Mouse (Mus musculus) hindbrain, embryonic 14.5 days (tissue): ENCODE data around the gene Ifih1. TPM values are rescaled to one million over a fixed set of nuclear protein-coding genes. Genes with fewer than 3 reads are reported as not detected.

Experiments
- ATAC-seq: fragments of 200-750 bp; cut with Nextera tagmentation; 2 replicates; pipeline ENCODE4 v1.8.0; 2017; ENCODE audit warnings: moderate number of reproducible peaks, mild to moderate bottlenecking, moderate TSS enrichment, moderate library complexity; ENCODE audit not compliant: low FRiP score
- DNase-seq: peaks from one replicate; pipeline ENCODE4 v3.0.0-alpha.2; 2015; ENCODE audit warnings: low spot score
- H3K27ac ChIP-seq: fragments of 300-500 bp; sonication (generic); 2 replicates; pipeline ENCODE4 v1.5.1; 2014; ENCODE audit warnings: mild to moderate bottlenecking, moderate library complexity
- H3K27me3 ChIP-seq: fragments of 300-500 bp; sonication (generic); 2 replicates; pipeline ENCODE4 v1.6.1; 2014; ENCODE audit warnings: mild to moderate bottlenecking, low read length, mixed read lengths; ENCODE audit not compliant: control insufficient read depth, insufficient read depth
- H3K36me3 ChIP-seq: fragments of 300-500 bp; sonication (generic); replicated peaks from 2 replicates; pipeline ENCODE4 v1.6.1; 2014; ENCODE audit not compliant: control insufficient read depth, insufficient read depth
- H3K4me1 ChIP-seq: fragments of 300-500 bp; sonication (generic); replicated peaks from 2 replicates; pipeline ENCODE4 v1.6.1; 2014; ENCODE audit warnings: antibody characterized with exemption, low read length, mixed read lengths; ENCODE audit not compliant: control insufficient read depth, insufficient read depth
- H3K4me2 ChIP-seq: fragments of 300-500 bp; sonication (generic); replicated peaks from 2 replicates; pipeline ENCODE4 v1.6.1; 2014; ENCODE audit warnings: mild to moderate bottlenecking, moderate library complexity
- H3K4me3 ChIP-seq: fragments of 300-500 bp; sonication (generic); replicated peaks from 2 replicates; pipeline ENCODE4 v1.5.1; 2014; ENCODE audit warnings: mild to moderate bottlenecking, low read length
- H3K9ac ChIP-seq: fragments of 300-500 bp; sonication (generic); 2 replicates; pipeline ENCODE4 v1.6.1; 2014
- H3K9me3 ChIP-seq: fragments of 300-500 bp; sonication (generic); 2 replicates; pipeline ENCODE4 v1.6.1; 2016; ENCODE audit warnings: low read length; ENCODE audit not compliant: control insufficient read depth
- WGBS: fragments of 180-500 bp; shearing (Covaris S2); extraction: QIAGEN DNeasy Blood & Tissue Kit; methylation state at CpG from one replicate; pipeline ENCODE4 v1.1.7; 2014; 5-methylcytosine and 5-hydroxymethylcytosine counted together
- polyA plus RNA-seq: library from polyadenylated mRNA; unstranded; fragments of >200 nt; fragmentation: Nextera tagmentation; extraction: Ambion mirVana; gene quantifications from 2 replicates; pipeline ENCODE4 v1.2.1, GENCODE M21; 2014

Gene Ifih1
- polyA plus RNA-seq, 1 experiment from 2014 or later = 2.2 TPM

GRCm38 (mm10) chr2:62574250-62574649, 71.8 kb downstream of the Ifih1 start:
- Histone ChIP-seq H3K4me2 (no peak overlapping the region), H3K27ac (no peak overlapping the region), H3K9ac (no peak overlapping the region), H3K9me3 (no peaks in the 10 kb centered on the region), H3K4me3 (no peak overlapping the region), H3K27me3 (no peaks in the 10 kb centered on the region), H3K4me1 (no peaks in the 10 kb centered on the region), H3K36me3 (no peaks in the 10 kb centered on the region)
- 86% methylated on average over 7 of the region's 7 CpGs for WGBS
- ATAC-seq = no peak
- no peak for DNase-seq

- H3K4me1 ChIP-seq = no peaks in the 10 kb centered on the region
- H3K36me3 ChIP-seq = no peaks in the 10 kb centered on the region
- H3K9ac ChIP-seq = no peak within 1 kb of the TSS
- no peak for ATAC-seq
- H3K27ac ChIP-seq = no peak within 1 kb of the TSS
- no peaks in the 10 kb centered on the region for H3K9me3 ChIP-seq
- H3K27me3 ChIP-seq = no peaks in the 10 kb centered on the region
- no peak for DNase-seq
- no peak within 1 kb of the TSS for H3K4me2 ChIP-seq
- WGBS = 77% methylated on average over 12 of the region's 12 CpGs
- H3K4me3 ChIP-seq = no peak within 1 kb of the TSS
Measured at GRCm38 (mm10) chr2:62573753-62574159, 72.3 kb downstream of the Ifih1 start, which contains the start of gene Fap. Gene Fap, minus strand, starts transcription at chr2:62574075.

GRCm38 (mm10) chr2:62573099-62573752, 72.8 kb downstream of the Ifih1 start:
- no peak for ATAC-seq
- Histone ChIP-seq H3K36me3 (no peaks in the 10 kb centered on the region), H3K4me1 (no peaks in the 10 kb centered on the region), H3K4me2 (no peak overlapping the region), H3K4me3 (no peak overlapping the region), H3K27ac (no peak overlapping the region), H3K27me3 (no peaks in the 10 kb centered on the region), H3K9me3 (no peaks in the 10 kb centered on the region), H3K9ac (no peak overlapping the region)
- WGBS = 82% methylated on average over 10 of the region's 10 CpGs
- DNase-seq = no peak

GRCm38 (mm10) chr2:62564687-62565086, 81.4 kb downstream of the Ifih1 start:
- no peak overlapping the region for H3K27ac ChIP-seq
- H3K9ac ChIP-seq = no peak overlapping the region
- H3K4me3 ChIP-seq = no peak overlapping the region
- DNase-seq (no peak), ATAC-seq (no peak)
- H3K27me3 ChIP-seq = no peaks in the 10 kb centered on the region
- H3K9me3 ChIP-seq = no peaks in the 10 kb centered on the region
- H3K4me2 ChIP-seq = no peak overlapping the region
- WGBS = 98% methylated on average over 1 of the region's 1 CpGs
- H3K4me1 ChIP-seq = no peaks in the 10 kb centered on the region
- H3K36me3 ChIP-seq = no peaks in the 10 kb centered on the region

- no peaks in the 10 kb centered on the region for H3K27me3 ChIP-seq
- no peak overlapping the region for H3K4me3 ChIP-seq
- H3K9ac ChIP-seq = no peak overlapping the region
- no peak overlapping the region for H3K27ac ChIP-seq
- H3K4me1 ChIP-seq = no peaks in the 10 kb centered on the region
- no peak for DNase-seq
- H3K9me3 ChIP-seq = no peaks in the 10 kb centered on the region
- WGBS = 72% methylated on average over 5 of the region's 5 CpGs
- H3K4me2 ChIP-seq = no peak overlapping the region
- no peaks in the 10 kb centered on the region for H3K36me3 ChIP-seq
- ATAC-seq = no peak
Measured at GRCm38 (mm10) chr2:62562661-62563485, 83.2 kb downstream of the Ifih1 start.

- Histone ChIP-seq H3K4me2 (no peak overlapping the region), H3K9ac (no peak overlapping the region), H3K27ac (no peak overlapping the region), H3K36me3 (no peaks in the 10 kb centered on the region), H3K4me3 (no peak overlapping the region), H3K4me1 (no peaks in the 10 kb centered on the region), H3K9me3 (no peaks in the 10 kb centered on the region), H3K27me3 (no peaks in the 10 kb centered on the region)
- ATAC-seq (no peak), DNase-seq (no peak)
- WGBS = 80% methylated on average over 2 of the region's 2 CpGs
Measured at GRCm38 (mm10) chr2:62557417-62557816, 88.6 kb downstream of the Ifih1 start.

- no peak for DNase-seq
- Histone ChIP-seq H3K4me1 (no peaks in the 10 kb centered on the region), H3K9ac (no peak overlapping the region), H3K27ac (no peak overlapping the region), H3K9me3 (no peaks in the 10 kb centered on the region), H3K4me2 (no peak overlapping the region), H3K27me3 (no peaks in the 10 kb centered on the region), H3K4me3 (no peak overlapping the region), H3K36me3 (no peaks in the 10 kb centered on the region)
- ATAC-seq = no peak
- WGBS = 94% methylated on average over 9 of the region's 9 CpGs
Measured at GRCm38 (mm10) chr2:62556349-62556748, 89.7 kb downstream of the Ifih1 start.

GRCm38 (mm10) chr2:62549659-62550058, 96.4 kb downstream of the Ifih1 start:
- 81% methylated on average over 3 of the region's 3 CpGs for WGBS
- ATAC-seq = no peak
- Histone ChIP-seq H3K9me3 (no peaks in the 10 kb centered on the region), H3K4me3 (no peak overlapping the region), H3K9ac (no peak overlapping the region), H3K36me3 (no peaks in the 10 kb centered on the region), H3K27ac (no peak overlapping the region), H3K4me2 (no peak overlapping the region), H3K27me3 (no peaks in the 10 kb centered on the region), H3K4me1 (no peaks in the 10 kb centered on the region)
- DNase-seq = no peak

- Histone ChIP-seq H3K27ac (no peak overlapping the region), H3K27me3 (no peaks in the 10 kb centered on the region), H3K4me1 (no peaks in the 10 kb centered on the region), H3K9ac (no peak overlapping the region), H3K4me3 (no peak overlapping the region), H3K9me3 (no peaks in the 10 kb centered on the region), H3K4me2 (no peak overlapping the region), H3K36me3 (no peaks in the 10 kb centered on the region)
- ATAC-seq (no peak), DNase-seq (no peak)
- WGBS = 85% methylated on average over 4 of the region's 4 CpGs
Measured at GRCm38 (mm10) chr2:62549131-62549530, 96.9 kb downstream of the Ifih1 start.
